19 mouse cellular contexts compared by ENCODE assay signal in the genomic region with DNA sequence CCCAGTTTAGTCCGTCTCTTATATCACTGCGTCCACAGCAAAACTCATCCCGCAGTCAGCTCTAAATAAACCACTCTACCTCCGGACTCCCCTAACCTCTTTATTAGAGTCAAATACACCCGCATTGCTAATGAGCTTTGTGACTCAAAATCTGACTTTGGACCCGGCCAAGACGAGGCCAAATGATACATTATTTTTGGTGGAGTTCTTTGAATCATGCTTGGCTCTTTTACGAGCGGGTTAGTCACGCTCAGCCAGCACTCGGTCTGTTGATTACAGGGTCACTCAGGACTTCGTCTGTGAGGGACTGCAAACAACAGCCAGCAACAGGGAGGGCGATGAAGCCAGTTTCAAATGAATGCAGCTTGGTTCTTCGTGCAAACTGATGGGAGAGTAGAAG. TPM values are rescaled to one million over a fixed set of nuclear protein-coding genes. Genes with fewer than 3 reads are reported as not detected.
DNase-seq lines count a peak whose midpoint lies in the region; ATAC-seq and TF ChIP-seq lines count a peak whose summit lies in the region.
"Had no signal": no experiment of that assay in that cellular context is flagged by ENCODE, and none has a peak within 500 bp of the region (broad histone marks: within the 10 kb centered on the region; RNA-seq: fewer than 3 reads in every experiment).

No protein-coding gene starts in this region.

- no peak for TF ChIP-seq CTCF in hindbrain, postnatal 0 days (IDR thresholded peaks at IDR 0.05; ENCODE audit: low read depth)

- WGBS in heart, embryonic 11.5 days (ENCODE audit: insufficient replicate concordance): 82% methylated on average over 14 of the region's 14 CpGs
- WGBS in limb, embryonic 12.5 days: 59% methylated on average over 14 of the region's 14 CpGs
- 73% methylated on average over 14 of the region's 14 CpGs for WGBS in limb, embryonic 10.5 days
- WGBS in hindbrain, postnatal 0 days: 34% methylated on average over 14 of the region's 14 CpGs

- ATAC-seq in heart, embryonic 11.5 days (replicated peaks; ENCODE audit: insufficient number of reproducible peaks, low FRiP score, low TSS enrichment): no peak
- no peak for ATAC-seq in limb, embryonic 12.5 days (ENCODE audit: insufficient number of reproducible peaks, insufficient read depth, low FRiP score, low TSS enrichment, low read depth)
- ATAC-seq in hindbrain, postnatal 0 days: no peak

- peaks cover 14% of the 10 kb centered on the region for H3K4me1 ChIP-seq in heart, embryonic 11.5 days (ENCODE audit: control insufficient read depth, insufficient read depth, low read length)
- peaks cover 47% of the 10 kb centered on the region for H3K4me1 ChIP-seq in limb, embryonic 12.5 days (replicated peaks)
- H3K4me1 ChIP-seq in limb, embryonic 10.5 days: peaks cover 53% of the 10 kb centered on the region
- no peaks in the 10 kb centered on the region for H3K4me1 ChIP-seq in hindbrain, postnatal 0 days (ENCODE audit: insufficient read depth, low read length)

- H3K9ac ChIP-seq in heart, embryonic 11.5 days (ENCODE audit: low read depth, low read length): no peak overlapping the region
- no peak overlapping the region for H3K9ac ChIP-seq in limb, embryonic 12.5 days (replicated peaks)
- H3K9ac ChIP-seq in hindbrain, postnatal 0 days (replicated peaks; ENCODE audit: low read length): no peak overlapping the region
- H3K9ac ChIP-seq: heart, embryonic 13.5 days had no signal

- H3K27ac ChIP-seq in heart, embryonic 11.5 days (ENCODE audit: low read depth, low read length): no peak overlapping the region
- 0 out of 2 replicates have a peak overlapping the region, but pooled peaks have one; percentile 1 for H3K27ac ChIP-seq in limb, embryonic 12.5 days
- H3K27ac ChIP-seq in limb, embryonic 10.5 days: no peak overlapping the region; the same call in 1 of the 2 replicates
- no peak overlapping the region for H3K27ac ChIP-seq in hindbrain, postnatal 0 days
- H3K27ac ChIP-seq: heart, embryonic 13.5 days had no signal

- peak; percentile 34 to 53 for DNase-seq in heart, postnatal 10 days
- DNase-seq in limb, embryonic 10.5 days (ENCODE audit: low spot score): no peak
- DNase-seq in adrenal gland, postnatal 36 days: peak; percentile 31 to 50
- peak; percentile 10 for DNase-seq in hindbrain, postnatal 0 days (ENCODE audit: low spot score)
- DNase-seq in layer of hippocampus, postnatal 25 days (ENCODE audit: extremely low spot score in 1 of 2, low spot score in 1 of 2): no peak
- no peak for DNase-seq in spleen, adult 18-20 months
- DNase-seq: cerebellum, adult 18-20 months; liver; thymus, adult 18-20 months had no signal

- H3K9me3 ChIP-seq in heart, embryonic 11.5 days (replicated peaks; ENCODE audit: control insufficient read depth, low read length): no peaks in the 10 kb centered on the region
- H3K9me3 ChIP-seq in limb, embryonic 12.5 days: no peaks in the 10 kb centered on the region
- H3K9me3 ChIP-seq in limb, embryonic 10.5 days (replicated peaks): no peaks in the 10 kb centered on the region
- no peaks in the 10 kb centered on the region for H3K9me3 ChIP-seq in hindbrain, postnatal 0 days (ENCODE audit: low read length)
- H3K9me3 ChIP-seq: heart, embryonic 13.5 days; megakaryocyte, embryonic 14.5 days had no signal

- H3K36me3 ChIP-seq in heart, embryonic 11.5 days (ENCODE audit: control insufficient read depth, insufficient read depth, low read length): no peaks in the 10 kb centered on the region
- no peaks in the 10 kb centered on the region for H3K36me3 ChIP-seq in limb, embryonic 12.5 days
- no peaks in the 10 kb centered on the region for H3K36me3 ChIP-seq in limb, embryonic 10.5 days
- no peaks in the 10 kb centered on the region for H3K36me3 ChIP-seq in hindbrain, postnatal 0 days (ENCODE audit: insufficient read depth, low read length)
- H3K36me3 ChIP-seq: heart, embryonic 13.5 days had no signal

- H3K4me3 ChIP-seq in heart, embryonic 11.5 days (ENCODE audit: low read depth, low read length): no peak overlapping the region
- H3K4me3 ChIP-seq in limb, embryonic 12.5 days (replicated peaks): no peak overlapping the region
- no peak overlapping the region for H3K4me3 ChIP-seq in limb, embryonic 10.5 days
- no peak overlapping the region for H3K4me3 ChIP-seq in hindbrain, postnatal 0 days (ENCODE audit: low read length)
- H3K4me3 ChIP-seq: erythroblast, embryonic 14.5 days; heart, embryonic 13.5 days; megakaryocyte, embryonic 14.5 days had no signal

- intact Hi-C loops in heart, postnatal 10 days (cut with DNase I): no loop called here

- no peaks in the 10 kb centered on the region for H3K27me3 ChIP-seq in heart, embryonic 11.5 days (ENCODE audit: control insufficient read depth, insufficient read depth, low read length)
- H3K27me3 ChIP-seq in limb, embryonic 12.5 days: no peaks in the 10 kb centered on the region
- H3K27me3 ChIP-seq in limb, embryonic 10.5 days (ENCODE audit: low read depth, poor library complexity, severe bottlenecking): no peaks in the 10 kb centered on the region
- no peaks in the 10 kb centered on the region for H3K27me3 ChIP-seq in hindbrain, postnatal 0 days (ENCODE audit: insufficient read depth, low read length)
- H3K27me3 ChIP-seq: CH12.LX; heart, embryonic 13.5 days had no signal

- H3K4me2 ChIP-seq in heart, embryonic 11.5 days: no peak overlapping the region
- no peak overlapping the region for H3K4me2 ChIP-seq in limb, embryonic 12.5 days
- no peak overlapping the region for H3K4me2 ChIP-seq in hindbrain, postnatal 0 days (ENCODE audit: low read depth, low read length)
- H3K4me2 ChIP-seq: heart, embryonic 13.5 days had no signal

RNA-seq across cellular contexts. Expression of gene Gprc5d, which starts 20.7 kb away (rescaled TPM):
- under 1 TPM in 1 of 2 experiments, not detected in 1; 0.25 TPM for total RNA-seq in heart, postnatal 10 days (2021)
- not detected in 2 replicates for polyA plus RNA-seq in heart, embryonic 11.5 days (2014; fragmentation: Nextera tagmentation; extraction: Ambion mirVana)
- polyA plus RNA-seq in limb, embryonic 12.5 days (2016; fragmentation: Nextera tagmentation; extraction: Ambion mirVana): not detected in 2 replicates
- polyA plus RNA-seq in limb, embryonic 10.5 days (2016; fragmentation: Nextera tagmentation; extraction: Ambion mirVana): not detected in 2 replicates
- not detected for total RNA-seq in adrenal gland, postnatal 36 days (2021)
- total RNA-seq in hindbrain, postnatal 0 days (2014; rRNA removed): not detected in 2 replicates
- polyA plus RNA-seq in hindbrain, postnatal 0 days (2015; fragmentation: Nextera tagmentation; extraction: Ambion mirVana): not detected in 2 replicates
- total RNA-seq in layer of hippocampus, postnatal 25 days (2021): not detected
- total RNA-seq: CH12.LX; layer of hippocampus, postnatal 14 days had no signal
- polyA plus RNA-seq: heart, embryonic 13.5 days; intestine, embryonic 14.5 days; lung, embryonic 16.5 days; neural tube, embryonic 14.5 days had no signal

RNA-seq across cellular contexts. Expression of gene Fam234b, which starts 59.0 kb away (rescaled TPM):
- total RNA-seq in heart, postnatal 10 days (2021): 1 to 10 TPM; 5.6 to 7.5 TPM
- 11.2 and 11.3 TPM in 2 replicates for polyA plus RNA-seq in heart, embryonic 11.5 days (2014; fragmentation: Nextera tagmentation; extraction: Ambion mirVana)
- 26.9 and 27.6 TPM in 2 replicates for polyA plus RNA-seq in limb, embryonic 12.5 days (2016; fragmentation: Nextera tagmentation; extraction: Ambion mirVana)
- 14.0 and 18.7 TPM in 2 replicates for polyA plus RNA-seq in limb, embryonic 10.5 days (2016; fragmentation: Nextera tagmentation; extraction: Ambion mirVana)
- 10 to 100 TPM; 26.5 to 31.9 TPM for total RNA-seq in adrenal gland, postnatal 36 days (2021)
- total RNA-seq in hindbrain, postnatal 0 days (2014; rRNA removed): 75.7 and 79.0 TPM in 2 replicates
- 86.6 and 92.0 TPM in 2 replicates for polyA plus RNA-seq in hindbrain, postnatal 0 days (2015; fragmentation: Nextera tagmentation; extraction: Ambion mirVana)
- 100 to 1,000 TPM; 156 to 157 TPM for total RNA-seq in layer of hippocampus, postnatal 25 days (2021)

RNA-seq across cellular contexts. Expression of gene Hebp1, which starts 59.1 kb away (rescaled TPM):
- total RNA-seq in heart, postnatal 10 days (2021): 10 to 100 TPM; 58.5 to 59.0 TPM
- 7.2 and 15.2 TPM in 2 replicates for polyA plus RNA-seq in heart, embryonic 11.5 days (2014; fragmentation: Nextera tagmentation; extraction: Ambion mirVana)
- polyA plus RNA-seq in limb, embryonic 12.5 days (2016; fragmentation: Nextera tagmentation; extraction: Ambion mirVana): 5.1 and 8.4 TPM in 2 replicates
- 3.8 and 4.3 TPM in 2 replicates for polyA plus RNA-seq in limb, embryonic 10.5 days (2016; fragmentation: Nextera tagmentation; extraction: Ambion mirVana)
- total RNA-seq in adrenal gland, postnatal 36 days (2021): 10 to 100 TPM; 18.2 to 28.0 TPM
- 5.7 and 8.3 TPM in 2 replicates for total RNA-seq in hindbrain, postnatal 0 days (2014; rRNA removed)
- 10.3 and 13.2 TPM in 2 replicates for polyA plus RNA-seq in hindbrain, postnatal 0 days (2015; fragmentation: Nextera tagmentation; extraction: Ambion mirVana)
- 10 to 100 TPM; 68.8 to 86.0 TPM for total RNA-seq in layer of hippocampus, postnatal 25 days (2021)
- total RNA-seq: CH12.LX had no signal

Comparison
In these comparisons a context has a peak if more than half of its experiments do, and no peak if none do; other contexts are left out.
1. DNase-seq: peak in heart, postnatal 10 days (2 of 2), adrenal gland, postnatal 36 days (2 of 2) and hindbrain, postnatal 0 days (single experiment); none in limb, embryonic 10.5 days (single experiment), layer of hippocampus, postnatal 25 days (0 of 2) and spleen, adult 18-20 months (0 of 2).